Mouse (Mus musculus) B cell, adult 2 months (primary cell): ENCODE results near the gene Dhrs7.
A peak's percentile ranks its signal among the peaks of the same experiment; 100 is the strongest.
"Not testable (repeated sequence)": the region's sequence is repeated elsewhere in the genome, so short reads cannot be mapped to it uniquely, and the experiment has no call there.

Source experiments
- DNase-seq, 2 experiments: peaks; one replicate each; pipeline ENCODE4 v3.0.0; 2022

The Dhrs7 gene

GRCm38 (mm10) chr12:72664735-72665337, at the start of gene Dhrs7:
Gene Dhrs7 (minus strand): TSS chr12:72664909.
- peak; percentile 84 to 85 for DNase-seq

DNA sequence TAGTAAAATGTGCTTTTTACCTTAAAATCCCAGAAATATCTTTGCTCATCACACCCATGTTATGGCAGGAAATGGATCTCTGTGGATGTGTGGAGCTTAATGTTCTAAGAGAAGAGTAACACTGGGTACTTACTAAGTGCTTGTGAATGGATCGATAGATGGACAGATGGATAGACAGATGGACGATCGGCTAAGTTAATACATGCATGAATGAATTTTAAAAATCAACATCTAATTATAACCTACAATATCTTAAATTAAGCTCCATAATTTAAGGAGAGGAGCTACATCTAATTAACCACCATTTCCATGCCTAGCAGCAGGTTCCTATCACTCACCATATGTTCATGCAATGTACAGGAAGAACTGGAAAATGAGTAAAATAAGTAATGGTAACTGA, 45.3 kb upstream of the Dhrs7 start:
- DNase-seq: no peak

DNA sequence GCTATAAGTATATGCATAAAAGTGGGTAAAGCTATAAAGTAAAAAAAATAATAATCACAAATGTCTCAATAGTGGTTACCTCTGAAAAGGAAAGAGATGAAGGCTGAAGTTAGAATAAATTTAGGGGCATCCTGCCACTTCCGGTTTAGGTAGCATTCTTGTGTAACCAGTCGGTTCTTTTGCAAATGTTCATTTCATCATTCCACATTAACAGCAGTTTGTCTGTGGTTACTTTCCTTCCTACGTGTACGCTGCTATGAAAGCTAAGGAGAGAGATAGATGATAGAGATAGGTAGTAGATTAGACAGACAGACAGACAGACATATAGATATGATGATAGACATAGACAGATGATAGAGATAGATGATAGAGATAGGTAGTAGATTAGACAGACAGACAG, 39.4 kb upstream of the Dhrs7 start:
- no peak for DNase-seq

DNA sequence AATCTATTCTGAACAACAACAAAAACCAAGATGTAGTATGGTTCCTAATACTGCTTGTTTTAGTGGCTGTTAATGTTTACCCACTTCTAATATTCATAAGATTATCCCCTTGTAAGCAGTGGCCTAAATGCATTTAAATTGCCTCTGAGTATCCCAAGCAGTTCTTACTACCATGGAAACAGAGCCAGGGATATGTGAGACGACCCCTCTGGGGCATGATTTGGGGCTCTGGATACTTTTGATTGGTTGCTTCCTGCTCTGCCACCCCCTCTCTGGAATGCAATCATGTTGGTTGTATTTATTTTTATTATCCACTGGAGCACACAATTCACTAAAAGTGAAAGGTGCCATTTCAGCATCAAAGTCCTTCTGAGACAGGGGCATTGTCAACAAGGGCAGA, 35.3 kb upstream of the Dhrs7 start:
- no peak for DNase-seq

GRCm38 (mm10) chr12:72694901-72695463, 30.3 kb upstream of the Dhrs7 start:
- no peak for DNase-seq

DNA sequence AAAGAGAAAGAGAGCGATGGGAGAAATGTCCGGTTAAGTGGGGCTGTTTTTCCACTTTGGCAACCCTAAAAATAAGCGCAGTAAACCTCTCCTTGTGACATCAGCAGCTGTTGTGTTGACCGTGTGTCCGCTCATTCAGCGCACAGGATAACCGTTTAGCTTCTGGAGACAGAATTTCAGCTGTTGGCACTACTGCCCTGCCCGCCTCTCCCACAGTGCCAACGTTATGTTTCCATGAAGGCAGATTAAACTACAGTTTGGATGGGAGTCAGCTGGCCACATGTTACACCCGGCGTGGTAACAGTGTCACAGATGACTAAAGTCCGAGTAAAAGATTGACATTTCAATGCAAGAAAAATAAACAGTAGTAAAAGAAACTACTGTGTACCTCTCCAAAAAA, 29.7 kb upstream of the Dhrs7 start:
- DNase-seq: no peak

- DNase-seq: peak; percentile 20 to 34
These were observed 29.2 kb upstream of the Dhrs7 start for GRCm38 (mm10) chr12:72693895-72694294.

GRCm38 (mm10) chr12:72688281-72688680, 23.6 kb upstream of the Dhrs7 start:
- not testable (repeated sequence) for DNase-seq

DNA sequence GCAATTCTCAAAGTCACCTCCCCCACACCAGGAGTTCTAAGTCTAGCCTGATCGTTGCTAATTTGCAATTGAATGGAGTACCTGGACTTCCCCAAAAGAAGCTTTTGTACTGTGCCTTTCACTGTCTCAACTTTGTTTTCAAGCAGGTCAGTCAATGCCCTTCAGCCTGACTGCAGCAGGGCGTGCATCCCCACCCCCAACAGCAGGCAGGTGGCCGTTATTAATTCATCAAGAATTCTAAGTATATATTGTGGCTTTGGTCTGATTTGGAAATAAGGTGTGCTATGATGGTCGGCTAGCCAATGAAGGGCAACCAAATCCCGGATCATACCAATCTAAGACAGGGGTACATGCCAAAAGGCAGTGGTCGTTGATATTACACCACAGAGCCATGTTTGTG, 23.0 kb upstream of the Dhrs7 start:
- not testable (repeated sequence) for DNase-seq

- not testable (repeated sequence) for DNase-seq
These were observed 21.9 kb upstream of the Dhrs7 start for GRCm38 (mm10) chr12:72686566-72686965.

GRCm38 (mm10) chr12:72683612-72684011, 18.9 kb upstream of the Dhrs7 start:
- no peak for DNase-seq

DNA sequence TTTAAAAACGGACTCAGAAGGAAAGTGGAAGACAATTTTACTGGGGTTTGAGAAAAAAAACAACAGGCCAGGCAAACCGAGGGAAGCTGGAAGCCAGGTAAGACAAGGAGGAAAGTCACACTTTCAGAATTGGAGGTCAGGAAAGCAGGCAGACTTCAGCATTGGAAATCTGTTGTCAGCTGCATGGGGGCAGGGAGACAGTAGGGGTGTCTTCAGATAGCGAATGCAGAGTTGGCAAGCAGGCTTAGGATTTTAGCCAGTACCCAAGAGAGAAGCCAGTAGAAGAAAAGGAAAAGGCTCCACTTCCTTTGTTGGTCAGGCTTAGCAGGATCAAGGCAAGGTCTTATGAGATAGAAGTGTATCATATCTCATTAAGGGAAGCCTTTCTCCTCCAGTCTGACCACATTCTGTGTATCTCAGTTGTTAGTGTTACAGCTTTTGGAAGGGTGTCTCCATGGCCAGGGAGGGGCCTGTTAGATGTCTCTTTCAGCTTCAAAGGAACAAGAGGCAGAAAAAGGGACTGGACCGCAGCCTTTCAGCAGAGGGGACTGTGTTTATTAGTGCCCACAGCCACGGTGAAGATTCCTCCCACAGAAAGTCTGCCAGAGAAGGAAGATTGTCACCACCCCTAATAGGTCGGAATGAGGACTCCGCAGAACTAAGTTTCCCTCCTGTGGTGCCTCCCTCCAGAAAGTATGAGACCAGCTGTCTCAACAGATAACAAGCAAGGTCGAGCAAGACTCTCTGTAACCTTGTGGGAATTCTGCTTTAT, 18.0 kb upstream of the Dhrs7 start:
- no peak for DNase-seq

- DNase-seq: no peak
These were observed 17.2 kb upstream of the Dhrs7 start for GRCm38 (mm10) chr12:72681919-72682318.

DNA sequence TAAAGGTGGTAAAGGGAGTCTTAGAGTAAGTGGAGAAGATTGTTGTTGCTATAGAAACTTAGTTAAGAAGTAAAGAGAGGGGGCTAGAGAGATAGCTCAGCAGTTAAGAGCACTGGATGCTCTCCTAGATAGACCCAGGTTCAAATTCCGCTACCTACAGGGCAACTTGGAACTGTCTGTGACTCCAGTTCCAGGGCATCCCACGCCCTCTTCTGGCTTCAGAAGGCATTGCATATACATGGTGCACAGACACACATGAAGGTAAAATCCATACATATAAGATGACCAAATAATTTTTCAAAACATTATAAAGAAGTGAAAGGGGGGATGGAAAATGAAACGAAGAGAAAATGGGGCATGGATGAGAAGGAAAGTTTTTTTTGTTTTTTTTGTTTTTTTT, 14.9 kb upstream of the Dhrs7 start:
- no peak for DNase-seq

DNA sequence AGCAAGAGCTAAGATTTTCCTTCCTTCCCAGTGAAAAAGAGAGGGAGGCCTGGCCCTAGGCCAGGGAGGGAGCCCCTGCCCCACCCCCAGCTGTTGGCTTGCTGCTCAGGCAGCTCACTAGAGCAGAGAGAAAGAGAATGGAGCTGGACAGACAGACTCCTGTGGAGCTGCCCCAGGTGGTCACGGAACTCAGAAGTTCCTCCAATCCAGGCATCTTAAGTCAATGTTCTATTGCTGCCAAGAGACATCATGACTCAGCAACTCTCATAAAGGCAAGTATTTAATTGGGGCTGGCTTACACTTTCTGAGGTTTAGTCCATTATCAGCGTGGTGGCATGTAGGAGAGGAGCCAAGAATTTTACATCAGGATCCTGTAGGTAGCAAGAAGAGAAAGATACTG, 10.1 kb upstream of the Dhrs7 start:
- no peak for DNase-seq

DNA sequence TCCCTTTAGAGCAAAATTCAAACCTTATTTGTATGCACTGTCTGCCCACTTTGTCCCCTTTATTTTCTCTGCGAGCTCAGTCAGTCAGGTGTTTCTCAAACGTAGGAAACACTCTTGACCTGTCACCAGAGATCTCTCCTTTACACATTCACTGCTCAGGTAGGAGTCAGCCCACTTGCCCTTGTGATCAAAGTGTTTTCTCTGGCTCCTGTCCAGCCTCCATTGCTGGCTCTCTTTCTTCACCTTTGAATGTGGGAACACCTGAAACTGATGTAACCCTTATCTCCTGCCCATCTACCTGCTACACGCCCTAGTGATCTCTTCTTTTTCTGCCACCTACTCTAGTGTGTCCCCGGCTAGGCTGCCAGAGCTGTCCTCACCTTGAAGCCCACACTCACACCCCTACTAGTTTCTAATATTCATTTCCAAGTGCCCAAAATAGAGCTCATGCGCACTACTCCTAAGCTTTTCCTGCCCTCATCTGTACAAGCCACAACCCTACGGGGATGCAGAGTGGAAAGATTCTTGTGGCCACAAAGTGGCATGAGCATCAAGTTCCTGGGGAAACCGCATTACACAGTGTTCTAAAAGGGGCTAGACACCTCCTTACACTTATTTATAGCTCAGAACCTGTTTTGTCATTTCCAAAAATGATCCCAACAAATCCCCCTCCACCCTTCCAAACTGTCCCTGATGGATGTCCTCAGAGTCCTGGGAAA, 9.5 kb upstream of the Dhrs7 start:
- DNase-seq: no peak

DNA sequence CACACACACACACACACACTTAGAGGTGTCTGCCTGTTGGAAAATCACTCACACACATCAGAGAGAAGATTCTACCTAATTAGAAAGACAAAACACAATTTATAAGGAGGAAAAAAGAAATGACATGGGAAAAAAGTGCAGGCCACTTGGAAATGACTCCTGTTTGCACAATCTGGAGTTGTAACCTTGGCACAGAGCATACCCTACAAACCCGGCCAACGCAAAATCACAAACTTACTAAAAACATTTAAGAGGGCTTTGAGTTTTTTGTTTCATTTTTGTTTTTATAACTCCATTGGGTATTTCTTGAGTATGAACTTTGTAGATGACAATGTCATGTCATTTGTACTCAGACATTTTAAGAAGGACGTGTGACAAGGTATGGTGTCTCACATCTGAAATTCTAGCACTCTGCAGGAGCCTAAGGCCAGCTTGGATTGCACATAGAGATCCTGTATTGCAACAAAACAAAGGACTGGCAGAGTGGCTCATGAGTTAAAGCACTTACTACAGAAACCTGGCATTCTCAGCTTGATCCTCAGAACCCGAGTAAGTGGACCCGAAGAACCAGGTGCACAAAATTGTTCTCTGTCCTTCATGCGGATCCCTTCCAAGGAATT, 6.9 kb upstream of the Dhrs7 start:
- DNase-seq: no peak

GRCm38 (mm10) chr12:72670921-72671320, 6.2 kb upstream of the Dhrs7 start:
- DNase-seq: no peak

DNA sequence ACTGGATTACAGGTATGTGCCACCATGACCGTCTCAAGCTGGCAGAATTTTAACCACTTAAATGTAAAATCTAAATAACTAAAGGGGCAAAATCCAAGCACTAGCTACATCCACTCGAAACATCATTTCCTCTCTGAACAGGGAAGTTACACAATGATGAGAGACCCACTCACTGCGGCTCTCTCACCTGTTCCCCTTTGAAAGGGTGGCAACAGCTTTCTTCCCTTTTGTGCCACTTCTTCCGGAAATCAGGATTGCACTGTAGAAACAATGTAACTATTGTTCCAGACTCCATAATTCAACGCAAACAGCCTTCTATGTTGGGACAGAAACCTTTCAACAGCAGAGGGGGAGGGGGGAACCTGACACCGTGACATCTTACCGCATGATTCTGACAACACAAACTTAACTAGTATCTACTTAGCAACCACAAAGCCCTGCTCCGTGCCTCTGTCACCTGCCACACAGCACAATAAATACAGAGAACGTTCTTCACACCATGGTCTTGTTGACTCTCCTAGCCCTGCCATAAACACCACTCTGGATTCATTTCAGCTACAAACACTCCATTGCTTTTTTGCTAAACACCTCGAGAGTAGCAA, 3.3 kb upstream of the Dhrs7 start:
- DNase-seq: no peak

DNA sequence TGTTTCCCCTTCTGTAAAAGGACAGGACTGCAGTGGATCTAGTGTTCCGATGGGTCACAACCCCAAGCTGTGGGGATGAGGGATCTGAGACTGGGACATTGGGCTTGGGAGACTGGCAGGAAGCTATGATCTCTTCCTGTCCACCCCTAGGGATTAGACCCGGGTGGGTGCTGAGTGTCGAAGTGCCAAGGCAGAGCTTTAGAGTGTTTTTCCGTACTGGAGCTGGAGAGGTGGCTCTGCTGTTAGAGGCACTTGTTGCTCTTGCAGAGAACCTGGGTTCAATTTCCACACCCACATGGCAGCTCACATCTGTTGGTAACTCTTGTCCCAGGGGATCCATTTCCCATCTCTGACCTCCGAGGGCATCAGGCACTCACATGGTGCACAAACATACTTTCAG, 1.3 kb upstream of the Dhrs7 start:
- no peak for DNase-seq

DNA sequence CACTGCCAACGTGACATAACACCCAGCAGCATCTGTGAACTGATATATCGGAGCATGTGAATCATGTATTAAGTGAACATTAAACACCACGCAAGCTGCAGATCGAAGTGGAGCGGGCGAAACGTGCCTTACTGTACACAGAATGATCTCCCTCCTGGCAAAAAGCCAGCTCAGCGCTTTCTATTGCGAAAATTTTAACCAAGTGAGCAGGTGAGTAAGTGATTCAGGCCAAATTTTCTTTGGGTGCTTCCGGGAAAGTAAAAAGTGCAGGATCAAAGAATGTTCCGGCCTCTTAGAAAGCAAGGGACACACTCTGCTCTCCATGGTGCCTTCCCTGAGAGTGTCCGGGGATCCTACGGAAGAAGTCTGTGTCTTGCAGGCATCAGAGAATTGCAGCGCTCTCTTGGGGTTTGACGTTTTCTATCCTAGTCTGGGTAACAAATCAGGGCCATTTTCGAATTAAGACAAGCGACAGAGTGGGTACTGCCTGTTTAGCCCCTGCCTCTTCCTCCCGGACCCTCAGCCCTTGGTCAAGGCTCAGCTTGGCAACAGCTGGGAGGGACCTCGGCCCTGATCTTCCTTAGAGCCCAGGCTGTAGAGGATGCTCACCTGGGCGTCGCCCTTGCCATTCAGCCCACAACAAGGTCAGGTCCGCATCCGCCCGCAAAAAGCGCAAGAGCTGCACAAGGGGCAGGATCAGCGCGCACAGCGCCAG, 532 bp downstream of the Dhrs7 start:
- DNase-seq: peak in 1 of 2 experiments; percentile 5

DNA sequence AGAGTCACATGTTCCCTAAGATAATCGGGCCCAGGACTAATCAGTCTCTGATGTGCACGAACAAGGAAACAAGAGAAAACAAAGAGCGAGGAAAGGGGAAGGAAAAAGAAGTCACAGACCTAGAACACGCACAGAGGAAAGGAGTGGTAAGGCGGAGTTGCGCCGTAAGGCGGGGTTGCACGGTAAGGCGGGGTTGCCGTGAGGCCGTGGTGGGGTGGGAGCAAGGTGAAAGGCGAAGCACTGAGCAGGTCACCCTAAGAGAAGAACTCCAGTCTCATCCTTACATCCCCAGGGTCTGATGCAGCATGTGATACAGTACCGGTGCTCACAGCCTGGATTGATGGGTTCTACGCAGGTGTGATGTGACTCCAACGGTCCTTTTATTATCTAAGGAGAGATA, 8.9 kb downstream of the Dhrs7 start:
- no peak for DNase-seq
